In the genomic region with DNA sequence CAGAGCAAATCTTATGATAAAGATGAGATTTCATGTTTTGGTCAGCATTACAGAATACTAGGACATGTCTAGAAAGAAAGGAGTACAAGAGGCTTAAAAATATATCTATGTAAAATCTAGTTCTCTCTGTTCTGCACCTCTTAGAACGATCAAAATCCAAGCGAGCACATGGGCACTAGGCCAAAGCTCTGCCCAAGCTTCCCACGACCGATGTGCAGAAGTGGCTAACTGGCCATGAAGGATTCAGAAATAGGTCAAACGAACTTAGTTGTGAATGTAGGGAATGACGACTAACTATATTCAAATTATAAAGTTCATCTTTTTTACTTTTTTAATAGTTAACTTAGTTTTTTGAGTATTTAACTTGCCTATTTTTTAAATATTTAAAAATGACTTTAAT, we compare ENCODE assay signal across 23 mouse cellular contexts.
"Had no signal": no experiment of that assay in that cellular context is flagged by ENCODE, and none has a peak within 500 bp of the region (broad histone marks: within the 10 kb centered on the region; RNA-seq: fewer than 3 reads in every experiment).

No protein-coding gene starts in this region.

- DNase-seq: layer of hippocampus, adult 9-11 months; liver; lung, adult 18-20 months; lung, postnatal 10 days; lung, postnatal 36 days; retina, postnatal 1 day; right cerebral cortex, postnatal 25 days; spleen, adult 18-20 months; thymus, postnatal 25 days had no signal

- H3K27ac ChIP-seq: layer of hippocampus, adult 2 months; limb, embryonic 10.5 days; limb, embryonic 13.5 days; liver, embryonic 12.5 days; liver, embryonic 15.5 days; lung, embryonic 15.5 days; midbrain, embryonic 10.5 days; midbrain, embryonic 13.5 days; neural tube, embryonic 13.5 days; stomach, embryonic 15.5 days had no signal

- H3K27me3 ChIP-seq: limb, embryonic 13.5 days; liver, embryonic 12.5 days; liver, embryonic 15.5 days; lung, embryonic 15.5 days; megakaryocyte, embryonic 14.5 days; midbrain, embryonic 13.5 days; neural tube, embryonic 13.5 days; stomach, embryonic 15.5 days had no signal

- ATAC-seq: intestine, postnatal 0 days; liver, embryonic 12.5 days; midbrain, embryonic 13.5 days; midbrain, embryonic 16.5 days had no signal

- H3K4me3 ChIP-seq: layer of hippocampus, adult 2 months; limb, embryonic 10.5 days; limb, embryonic 13.5 days; liver, embryonic 12.5 days; liver, embryonic 15.5 days; lung, embryonic 15.5 days; megakaryocyte, embryonic 14.5 days; midbrain, embryonic 10.5 days; midbrain, embryonic 13.5 days; myocyte; neural tube, embryonic 13.5 days; stomach, embryonic 15.5 days had no signal

- H3K9me3 ChIP-seq: limb, embryonic 10.5 days; limb, embryonic 13.5 days; liver, embryonic 12.5 days; liver, embryonic 15.5 days; lung, embryonic 15.5 days; megakaryocyte, embryonic 14.5 days; midbrain, embryonic 10.5 days; midbrain, embryonic 13.5 days; neural tube, embryonic 13.5 days; stomach, embryonic 15.5 days had no signal

- H3K4me1 ChIP-seq: limb, embryonic 10.5 days; limb, embryonic 13.5 days; liver, embryonic 12.5 days; liver, embryonic 15.5 days; lung, embryonic 15.5 days; midbrain, embryonic 10.5 days; midbrain, embryonic 13.5 days; neural tube, embryonic 13.5 days; stomach, embryonic 15.5 days had no signal

- H3K4me2 ChIP-seq: limb, embryonic 13.5 days; liver, embryonic 12.5 days; liver, embryonic 15.5 days; lung, embryonic 15.5 days; midbrain, embryonic 13.5 days; neural tube, embryonic 13.5 days; stomach, embryonic 15.5 days had no signal

- H3K9ac ChIP-seq: limb, embryonic 13.5 days; liver, embryonic 12.5 days; liver, embryonic 15.5 days; lung, embryonic 15.5 days; midbrain, embryonic 13.5 days; neural tube, embryonic 13.5 days; stomach, embryonic 15.5 days had no signal
